Mouse (Mus musculus) right cerebral cortex, postnatal 4 days (tissue): ENCODE measurements at regions not wholly inside any gene's neighbourhood (a gene's known extent, or its start where the extent isn't known, plus 50 kb on each side); places are given as distances from the start of the nearest gene placed in this dataset.

Experiments used
- DNase-seq: peaks from one replicate; pipeline ENCODE4 v3.0.0-alpha.2; 2022

- peak; percentile 10 for DNase-seq
Observed at GRCm38 (mm10) chr4:90437375-90438190, 219.0 kb downstream of the Zfp352 start.

- no peak for DNase-seq
Observed at GRCm38 (mm10) chr4:90438191-90438922, 219.7 kb downstream of the Zfp352 start.

GRCm38 (mm10) chr4:90445268-90445667, 226.6 kb downstream of the Zfp352 start:
- DNase-seq: no peak

- no peak for DNase-seq
Observed at GRCm38 (mm10) chr4:90452576-90452975, 234.0 kb downstream of the Zfp352 start.

- DNase-seq: no peak
Observed at GRCm38 (mm10) chr4:90453029-90453428, 234.4 kb downstream of the Zfp352 start.

- DNase-seq: no peak
Observed at GRCm38 (mm10) chr4:90496891-90497610, 278.4 kb downstream of the Zfp352 start.
